Mouse (Mus musculus) ES-E14 (cell line): ENCODE results near the gene BC035044.

ENCODE experiments used
- MAFK ChIP-seq: IDR thresholded peaks from 2 replicates; pipeline ENCODE4 v1.6.1; 2014; ENCODE audit warnings: mild to moderate bottlenecking, low read depth, low read length, inconsistent platforms; ENCODE audit not compliant: insufficient read depth
- ZC3H11A ChIP-seq: IDR thresholded peaks from 2 replicates; pipeline ENCODE4 v1.6.1; 2012; ENCODE audit warnings: low read depth, mild to moderate bottlenecking, inconsistent platforms, low read length, borderline replicate concordance
- ZNF384 ChIP-seq: IDR thresholded peaks from 2 replicates; pipeline ENCODE4 v1.6.1; 2012; ENCODE audit warnings: low read depth, low read length, inconsistent platforms

DNA sequence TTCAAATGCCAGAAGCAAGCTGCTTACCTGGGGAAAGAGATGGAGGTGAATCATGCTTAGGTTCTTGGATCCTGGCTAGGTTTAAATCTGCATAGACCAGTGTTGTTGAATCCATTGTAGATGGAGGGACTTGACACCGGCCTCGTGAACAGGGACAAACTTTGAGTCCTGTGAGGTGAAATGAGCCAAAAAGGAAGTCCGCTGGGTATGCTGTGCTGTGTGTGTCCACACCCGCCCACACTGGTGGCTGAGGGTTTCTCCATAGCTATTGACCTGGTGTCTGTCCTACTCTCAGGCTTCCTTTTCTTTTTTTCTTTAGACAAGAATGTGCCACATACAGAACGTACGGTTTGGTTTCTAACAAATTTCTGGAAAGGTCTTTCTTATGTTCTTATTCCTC is 64.8 kb downstream of the BC035044 start, which contains the start of the genes Gm44511 and Klrb1b:
- TF ChIP-seq ZNF384: no peak
- TF ChIP-seq ZC3H11A: no peak
- TF ChIP-seq MAFK: no peak
